Mouse (Mus musculus) monocyte, adult 59 days (primary cell): ENCODE measurements around the gene Psmd11. TPM values are rescaled to one million over a fixed set of nuclear protein-coding genes. Genes with fewer than 3 reads are reported as not detected.

ENCODE experiments used
- total RNA-seq, 2 experiments: library from RNA; stranded (reverse); gene quantifications; one replicate each; pipeline ENCODE4 v1.2.4; 2023

Gene Psmd11
- total RNA-seq, result 10 to 100 TPM; 66.1 to 91.6 TPM

GRCm38 (mm10) chr11:80428381-80429008, at the start of gene Psmd11:
TSS of gene Psmd11 (plus strand) at chr11:80428615.

GRCm38 (mm10) chr11:80383019-80383625, 45.3 kb upstream of the Psmd11 start, which contains the start of gene Zfp207:
TSS of gene Zfp207 (plus strand) at chr11:80383279.

GRCm38 (mm10) chr11:80476222-80477189, 48.1 kb downstream of the Psmd11 start, which contains the start of gene Cdk5r1:
TSS of gene Cdk5r1 (plus strand) at chr11:80477023.

Other genes starting within 250 kb of the Psmd11 start
- gene Rnf135, start 244.8 kb upstream of the Psmd11 start, total RNA-seq, result 10 to 100 TPM in 1 of 2 experiments, 1 to 10 TPM in 1; 9.9 to 11.4 TPM
- 10 to 100 TPM; 39.2 to 41.1 TPM for gene Rhot1, start 219.6 kb upstream of the Psmd11 start, total RNA-seq
- under 1 TPM; 0.49 to 0.66 TPM for gene Rhbdl3, start 127.7 kb upstream of the Psmd11 start, total RNA-seq
- gene 5730455P16Rik, start 50.6 kb upstream of the Psmd11 start, total RNA-seq, result 1 to 10 TPM; 5.4 to 9.4 TPM
- 100 to 1,000 TPM; 166 to 174 TPM for gene Zfp207, start 45.3 kb upstream of the Psmd11 start, total RNA-seq
- 1 to 10 TPM in 1 of 2 experiments, under 1 TPM in 1; 0.84 to 1.0 TPM for gene Cdk5r1, start 48.4 kb downstream of the Psmd11 start, total RNA-seq